Mouse (Mus musculus) retina, adult 2 months (tissue): Measurements from ENCODE around the gene Birc7.

Source experiments
- DNase-seq: peaks from one replicate; pipeline ENCODE4 v3.0.0-alpha.2; 2012; ENCODE audit warnings: low read depth, low spot score

Birc7 gene

DNA sequence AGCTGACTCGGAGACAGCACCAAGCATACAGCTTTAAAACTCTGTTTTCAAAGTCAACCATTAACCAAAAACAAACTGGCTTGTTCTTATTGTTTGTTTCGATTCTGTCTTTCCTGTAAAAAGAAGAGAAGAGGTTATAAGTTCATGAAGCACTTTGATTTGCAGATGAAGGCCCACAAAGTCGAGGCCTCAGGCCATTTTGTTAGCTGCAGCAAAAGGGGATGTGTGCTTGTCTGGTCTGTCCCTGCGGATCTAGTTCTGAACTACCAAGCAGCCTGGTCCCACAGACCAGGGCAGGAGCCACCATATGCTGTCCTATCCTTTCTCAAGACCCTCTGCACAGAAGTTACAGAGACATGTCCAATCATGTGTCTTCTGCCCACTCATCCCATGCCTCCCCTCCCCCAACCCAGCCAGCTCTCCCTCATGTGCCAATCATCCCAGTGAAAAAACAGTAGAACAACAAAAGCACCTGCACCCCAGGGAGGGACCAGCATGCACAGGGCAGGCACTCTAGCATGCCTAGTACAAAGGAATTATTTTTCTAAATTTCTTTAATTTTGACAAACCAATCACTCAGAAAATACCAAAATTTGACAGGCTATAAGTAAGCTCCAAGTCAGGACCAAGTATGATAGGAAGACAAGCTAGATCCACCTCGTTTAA is 23.1 kb upstream of the Birc7 start:
- no peak for DNase-seq

DNA sequence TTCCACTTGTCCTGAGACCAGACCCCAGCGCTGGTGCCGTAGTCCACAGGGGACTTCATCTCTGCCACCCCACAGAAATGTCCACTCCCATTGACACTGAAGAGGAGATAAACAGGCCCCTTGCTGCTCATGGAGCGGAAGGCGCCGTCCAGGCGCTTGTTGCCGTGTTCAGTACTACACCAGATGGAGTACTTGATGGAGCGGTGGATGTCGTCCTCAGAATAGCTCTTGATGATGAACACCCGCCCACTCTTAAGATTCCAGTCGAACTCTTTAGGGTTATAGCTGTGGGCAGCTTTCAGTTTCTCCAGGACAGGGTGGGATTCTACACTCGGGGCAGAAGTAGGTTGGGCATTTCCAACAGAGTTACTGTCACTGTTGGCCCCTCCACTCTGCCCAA is 17.9 kb upstream of the Birc7 start:
- no peak for DNase-seq

DNA sequence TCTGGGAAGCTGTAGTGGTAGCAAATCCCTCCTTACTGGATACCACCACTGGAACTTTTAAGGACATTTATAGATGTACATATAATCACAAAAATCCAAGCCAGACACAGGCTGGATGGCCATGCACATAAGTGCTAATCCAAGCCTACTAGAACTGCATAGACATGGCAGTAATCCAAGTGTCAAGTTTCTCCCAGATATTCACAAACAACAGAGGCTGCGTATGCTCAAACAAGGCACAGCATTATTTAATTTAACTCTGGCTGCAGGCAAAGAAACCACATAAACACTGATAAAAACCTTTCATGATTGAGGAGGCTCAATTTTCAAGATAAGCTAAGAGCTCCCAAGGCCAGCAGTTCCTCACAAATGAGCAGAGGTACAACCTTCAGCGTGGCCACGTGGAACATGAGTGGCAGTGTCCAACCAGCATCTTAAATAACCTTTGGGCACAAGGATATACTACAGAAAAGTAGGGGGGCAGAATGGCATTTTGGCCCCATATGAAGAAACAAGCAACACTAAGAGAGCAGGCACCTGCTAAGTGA is 12.9 kb upstream of the Birc7 start:
- DNase-seq: no peak

DNA sequence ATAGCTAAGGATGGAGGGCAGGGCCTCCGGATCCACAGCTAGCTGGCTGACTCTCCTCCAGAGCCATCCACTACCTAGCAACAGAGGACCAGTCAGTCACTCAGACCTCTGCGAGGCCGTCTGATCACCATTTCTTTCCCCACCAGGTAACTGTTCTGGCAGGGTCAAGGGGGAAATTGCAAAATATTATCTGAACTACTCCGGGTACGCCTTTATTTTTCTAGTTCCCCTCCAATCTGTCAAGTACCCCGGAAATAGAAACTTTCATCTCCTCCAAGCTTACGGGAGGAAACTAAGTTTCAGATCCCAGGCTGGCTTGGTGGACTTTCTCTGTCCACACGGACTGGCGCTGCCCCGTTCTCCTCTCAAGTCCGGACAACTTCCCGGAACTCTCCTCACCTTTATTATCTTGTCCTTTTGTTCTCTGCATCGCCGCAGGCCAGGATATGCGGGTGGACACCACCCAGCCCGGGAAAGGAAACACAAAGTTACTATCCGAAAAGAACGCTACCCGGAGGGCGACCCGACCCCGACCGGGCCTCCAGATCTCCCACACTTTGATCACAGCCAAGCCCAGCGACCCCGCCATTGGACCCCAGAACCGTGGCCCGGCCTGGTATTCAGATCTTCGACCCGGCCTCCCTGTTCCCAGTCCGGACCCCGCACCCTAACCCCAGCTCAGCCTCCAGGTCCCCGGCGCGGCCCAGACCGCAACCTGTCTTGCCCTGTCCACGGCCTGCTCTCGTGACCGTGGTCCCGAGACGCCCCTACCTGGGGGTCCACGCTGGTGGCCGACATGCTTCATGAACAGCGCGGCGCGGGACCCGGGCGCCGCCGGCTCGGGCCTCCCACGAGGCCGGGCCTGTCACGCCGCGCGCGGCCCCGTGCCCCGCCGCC is 8.7 kb upstream of the Birc7 start:
- no peak for DNase-seq

DNA sequence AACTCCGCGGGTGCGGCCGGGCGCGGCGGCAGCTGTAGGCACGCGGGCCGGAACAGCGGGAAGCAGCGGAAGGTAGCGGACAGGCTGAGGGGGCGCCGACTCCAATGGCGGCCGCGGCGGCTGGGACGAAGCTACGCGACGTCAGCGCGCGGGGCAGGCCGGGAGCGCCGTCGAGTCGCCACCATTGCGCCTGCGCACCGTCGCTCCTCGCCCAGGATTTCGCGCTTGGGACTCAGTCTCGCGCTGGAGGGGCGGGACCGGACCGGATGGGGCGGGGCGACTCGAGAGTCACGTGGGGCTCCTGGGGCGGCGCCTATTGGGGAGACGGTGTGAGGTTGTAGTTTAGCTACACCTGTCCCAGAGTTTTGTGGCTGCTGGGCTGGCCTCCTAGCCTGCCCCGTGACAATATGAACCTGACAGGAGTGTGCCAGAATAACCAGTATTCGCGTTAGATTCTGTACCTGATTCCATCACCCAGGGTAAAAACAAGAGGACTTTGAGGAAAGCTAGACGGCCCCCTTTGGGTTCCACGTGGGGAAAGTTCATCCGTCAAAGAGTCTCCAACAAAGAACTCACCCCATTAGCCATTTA is 7.9 kb upstream of the Birc7 start, which contains the start of gene Ythdf1:
TSS of gene Ythdf1 (minus strand) at position 140 of the 591 bp plus-strand sequence.
- DNase-seq: peak; percentile 91

DNA sequence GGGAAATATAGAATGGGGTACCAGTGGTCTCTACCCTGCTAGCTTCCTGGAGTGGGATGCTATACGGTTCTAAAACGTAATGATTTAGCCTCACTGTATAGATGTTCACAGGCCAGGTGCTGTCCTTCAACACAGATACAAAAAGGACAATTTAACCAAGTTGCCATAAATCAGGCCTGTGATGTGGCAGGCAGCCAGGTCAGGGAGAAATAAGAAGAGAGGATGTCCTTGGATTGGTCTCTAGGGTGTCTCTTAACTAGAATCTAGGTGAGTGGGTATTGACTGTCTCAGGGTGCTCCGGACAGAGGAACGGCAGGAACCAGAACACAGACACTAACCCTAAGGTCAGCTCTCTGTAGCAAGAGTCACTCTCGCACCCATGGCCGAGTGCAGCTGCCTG is 6.1 kb upstream of the Birc7 start:
- DNase-seq: no peak

DNA sequence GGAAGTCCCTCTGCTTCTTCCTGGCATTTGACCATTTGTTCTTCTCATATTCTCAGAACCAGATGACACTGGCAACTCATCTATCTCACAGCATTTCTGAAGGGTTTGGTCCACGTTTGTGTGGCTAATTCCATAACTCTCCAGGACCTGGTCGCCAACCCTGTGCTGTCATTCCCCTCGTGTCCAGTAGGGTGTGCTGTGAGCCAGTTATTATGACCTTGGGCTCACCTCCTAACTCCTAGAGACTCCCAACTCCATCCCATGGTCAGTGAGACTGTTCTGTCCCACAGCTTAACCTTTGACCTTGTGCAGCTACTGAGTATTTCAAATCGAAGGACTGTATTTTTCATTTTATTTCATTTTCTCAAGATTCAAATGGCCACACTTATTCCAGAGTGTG is 3.6 kb upstream of the Birc7 start:
- peak; percentile 39 for DNase-seq

DNA sequence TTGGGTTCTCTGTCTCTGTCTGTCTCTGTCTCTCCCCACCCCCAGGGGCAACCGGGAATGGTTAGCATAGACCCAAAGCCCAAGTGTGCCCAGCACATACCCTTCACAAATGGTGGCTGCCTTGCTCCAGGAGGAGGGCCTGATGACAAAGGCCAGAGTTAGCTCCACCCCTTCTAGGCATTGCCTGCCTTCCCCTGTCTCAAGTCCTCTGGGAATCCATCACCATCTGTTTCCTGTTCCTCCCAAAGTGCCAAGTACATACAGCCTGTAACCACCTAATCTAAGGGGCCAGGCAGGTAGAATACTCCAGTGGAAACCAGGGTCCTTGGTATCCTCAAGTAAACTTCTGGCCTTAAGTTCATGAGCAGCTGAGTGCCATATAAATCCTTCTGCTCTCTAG is 3.6 kb downstream of the Birc7 start:
- DNase-seq: no peak

DNA sequence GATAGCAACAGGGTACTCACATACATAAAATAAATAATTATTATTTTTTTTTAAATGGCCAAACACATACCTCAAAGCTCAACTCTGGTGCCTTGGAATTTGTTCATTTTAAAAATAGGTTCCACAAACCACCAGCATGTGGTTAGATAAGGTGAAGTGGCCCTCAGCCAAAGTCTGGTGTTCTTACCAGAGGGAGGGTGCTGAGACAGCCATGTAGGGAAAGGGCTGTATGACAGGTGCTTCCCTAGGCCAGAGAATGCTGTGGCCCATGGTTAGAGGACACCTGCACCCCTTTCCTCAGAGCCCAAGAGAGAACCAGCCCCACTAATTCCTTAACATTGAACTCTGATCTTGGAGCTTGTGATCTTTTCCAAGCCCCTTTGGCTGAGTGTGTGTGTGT is 11.4 kb downstream of the Birc7 start:
- DNase-seq: no peak

DNA sequence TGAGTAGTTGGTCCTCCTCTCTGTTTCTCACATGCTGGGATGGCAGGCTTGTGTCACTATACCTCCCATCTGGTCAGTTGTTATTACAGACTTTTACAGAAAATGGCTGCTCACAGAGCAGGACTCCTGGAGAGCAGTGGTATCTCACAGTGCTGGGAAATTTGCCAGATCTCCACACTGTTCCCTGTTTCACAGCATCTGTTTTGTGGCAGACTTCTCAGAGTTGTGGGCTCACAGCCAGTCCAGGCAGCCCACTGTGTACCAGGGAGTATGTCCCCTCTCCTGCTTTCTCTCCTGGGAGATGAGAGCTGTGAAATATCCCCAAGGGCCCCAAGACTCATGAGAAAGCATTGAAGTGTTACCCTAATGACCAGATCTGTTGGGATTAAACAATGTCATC is 13.0 kb downstream of the Birc7 start:
- no peak for DNase-seq

DNA sequence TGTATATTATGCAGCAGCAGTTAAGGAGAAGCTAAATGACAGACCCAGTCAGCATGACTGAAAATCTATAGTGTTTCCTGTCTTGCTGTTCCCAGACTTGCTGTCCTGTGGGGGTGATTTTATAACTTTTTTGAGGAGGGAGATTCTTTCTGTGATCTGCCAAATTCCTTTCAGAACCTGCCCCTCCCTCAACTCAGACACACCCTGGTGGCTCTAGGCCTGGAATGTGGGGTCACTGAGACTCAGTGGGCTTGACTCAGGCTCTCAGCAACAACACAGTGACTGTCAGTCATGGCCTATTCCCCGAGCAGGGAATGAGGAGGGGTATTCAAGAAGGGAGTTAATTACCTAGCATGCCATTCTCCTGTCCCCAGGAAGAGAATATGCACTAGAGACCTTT is 21.1 kb downstream of the Birc7 start:
- no peak for DNase-seq

DNA sequence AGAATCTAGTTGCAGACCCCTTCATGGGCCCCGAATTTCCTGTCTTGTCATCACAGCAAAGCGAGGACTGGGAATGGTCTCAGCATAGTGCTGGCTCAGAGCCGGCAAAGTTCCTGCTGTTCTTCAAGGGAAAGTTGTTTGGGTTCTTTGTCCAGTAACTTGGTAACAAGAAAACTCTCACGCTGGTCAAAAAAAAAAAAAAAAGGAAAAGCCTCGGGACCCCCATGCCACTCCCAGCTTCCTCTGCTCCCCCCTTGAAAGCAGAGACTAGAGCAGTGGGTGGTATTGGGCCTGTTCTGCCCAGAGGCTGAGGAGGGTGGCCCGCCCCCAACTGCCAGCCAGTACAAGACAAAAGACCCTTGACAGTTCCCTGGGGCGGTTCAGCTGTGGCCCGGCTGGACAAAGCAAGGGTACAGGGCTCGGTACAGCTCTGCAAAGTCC is 23.9 kb downstream of the Birc7 start:
- no peak for DNase-seq

DNA sequence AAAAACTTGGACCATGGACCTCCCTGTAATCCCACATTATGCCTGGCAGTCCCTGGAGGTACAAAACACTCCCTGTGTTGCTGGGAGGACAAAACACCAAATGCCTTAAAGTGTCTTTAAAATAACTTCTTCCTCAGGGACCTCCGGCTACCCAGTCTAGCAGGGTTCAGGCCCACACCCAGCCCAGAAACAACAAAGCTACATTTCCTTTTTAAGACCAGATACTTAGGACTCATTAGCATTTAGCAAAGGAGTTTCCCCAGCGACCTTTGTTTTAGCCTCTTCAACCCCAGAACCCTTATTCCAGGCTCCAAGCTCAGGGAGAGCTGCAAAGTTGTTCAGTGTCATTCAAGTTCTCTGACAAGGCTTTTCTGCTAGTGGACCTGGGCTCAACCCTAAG is 24.8 kb downstream of the Birc7 start:
- DNase-seq: no peak

DNA sequence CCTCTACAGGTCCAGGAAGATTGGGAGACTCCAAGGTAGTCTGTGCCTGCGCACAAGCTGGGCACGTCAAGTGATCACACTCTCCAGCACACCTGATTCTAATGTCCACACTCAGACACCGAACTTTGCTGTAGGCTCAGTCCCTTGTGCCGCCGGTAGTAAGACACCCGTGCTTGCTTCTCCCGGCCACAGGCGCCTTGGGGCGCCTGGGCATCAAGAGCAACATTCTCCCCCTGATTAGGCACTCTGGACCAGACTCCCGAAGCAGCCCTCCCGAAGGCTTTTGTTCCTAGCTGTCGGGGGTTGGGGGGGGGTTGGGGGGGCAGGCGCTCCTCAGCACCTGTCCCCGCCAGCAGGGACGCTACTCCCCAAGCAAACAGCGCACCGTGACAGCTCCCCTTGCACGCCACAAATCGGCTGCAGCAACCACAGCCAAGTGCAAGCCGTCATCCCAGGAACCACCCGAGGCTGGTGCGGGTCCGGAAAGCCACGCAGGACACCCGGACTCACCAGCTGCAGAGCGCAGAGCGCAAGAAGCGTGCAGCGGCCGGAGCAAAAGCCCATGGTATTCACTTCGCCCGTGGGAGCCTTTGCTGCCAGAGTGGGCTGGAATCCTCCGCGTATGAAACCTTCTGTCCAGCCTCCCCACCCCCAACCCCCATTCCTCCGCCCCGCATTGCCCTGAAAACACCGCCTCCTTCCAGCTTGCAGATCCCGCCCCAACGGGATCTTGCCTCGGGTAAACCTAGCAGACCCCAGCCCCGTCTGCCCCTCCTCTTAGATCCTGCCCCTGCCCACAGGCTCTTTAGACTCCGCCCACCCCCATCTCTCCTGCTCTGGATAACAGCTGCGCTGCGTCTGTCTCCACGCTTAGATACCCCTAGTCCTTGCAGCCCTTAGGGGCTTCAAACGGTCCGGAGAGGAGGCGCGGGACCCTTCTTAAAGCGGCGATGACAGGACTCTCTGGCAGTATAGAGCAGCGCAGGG is 25.5 kb downstream of the Birc7 start, which contains the start of gene Nkain4:
TSS of gene Nkain4 (minus strand) at position 639 of the 987 bp plus-strand sequence.
- peak; percentile 37 for DNase-seq

DNA sequence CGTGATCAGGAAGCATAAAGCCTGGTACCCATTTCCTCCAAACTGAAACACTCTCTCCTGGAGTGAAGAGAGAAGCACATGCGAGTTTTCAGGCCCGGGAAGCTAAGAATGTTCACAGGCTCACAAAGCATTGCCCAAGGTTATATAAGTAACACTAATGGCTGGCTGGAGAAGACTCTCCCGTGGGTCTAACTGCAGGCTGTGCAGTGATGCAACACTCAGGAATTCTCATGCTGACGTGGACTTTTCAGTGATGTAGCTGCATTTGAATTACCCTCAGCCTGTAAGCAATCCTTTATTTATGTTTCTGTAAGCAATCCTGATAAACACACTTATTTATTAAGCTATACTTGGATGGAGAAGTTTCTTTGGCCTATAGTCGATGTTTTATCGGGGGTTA is 30.8 kb downstream of the Birc7 start:
- no peak for DNase-seq

DNA sequence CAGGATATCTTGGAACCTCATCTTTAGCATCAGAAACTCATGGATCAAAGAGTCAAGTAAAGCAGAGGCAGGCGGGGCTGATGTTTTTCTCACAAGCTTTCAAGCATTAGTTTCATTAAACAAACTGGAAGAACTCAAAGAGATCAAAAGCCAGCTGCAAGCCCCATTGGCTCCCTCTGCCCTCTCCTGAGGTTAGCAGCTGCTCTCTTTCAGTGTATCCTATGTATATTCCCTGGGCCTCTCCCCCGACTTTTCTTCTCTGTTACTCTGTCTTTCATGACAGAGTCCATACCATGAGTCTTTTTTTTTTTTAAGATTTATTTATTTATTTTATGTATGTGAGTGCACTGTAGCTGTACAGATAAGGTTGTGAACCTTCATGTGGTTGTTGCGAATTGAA is 31.4 kb downstream of the Birc7 start:
- DNase-seq: no peak

DNA sequence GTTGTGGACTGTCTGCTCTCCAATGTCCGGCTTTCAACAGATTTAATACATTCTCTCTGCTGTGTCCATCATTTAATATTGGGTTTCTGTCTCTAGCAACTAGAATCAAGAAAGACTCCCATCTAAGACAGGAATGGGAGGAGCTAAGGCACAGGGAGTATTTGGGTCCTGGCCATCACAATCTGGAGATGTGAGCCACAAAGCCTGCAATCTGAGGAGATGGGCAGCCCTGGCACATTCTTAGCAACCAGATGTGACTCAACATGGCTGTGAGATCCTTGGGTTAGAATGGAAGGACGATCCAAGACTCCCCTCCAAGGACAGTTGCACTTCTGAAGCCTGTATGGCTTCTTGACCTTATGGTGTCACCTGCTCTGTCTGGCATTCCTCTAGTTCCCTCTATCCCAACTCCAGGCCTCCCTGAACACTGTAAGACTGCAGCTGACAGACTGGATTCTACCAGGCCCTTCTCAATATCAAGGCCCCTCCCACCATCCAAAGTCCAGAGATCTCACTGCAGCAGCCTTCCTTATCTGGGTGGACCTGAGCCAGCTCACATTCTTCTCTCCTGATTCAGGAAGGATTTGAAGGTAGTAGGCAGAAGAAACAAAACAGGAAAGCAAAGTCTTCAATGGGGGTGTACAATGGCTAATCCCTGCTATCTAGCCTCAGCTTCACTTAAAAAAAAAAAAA is 33.9 kb downstream of the Birc7 start:
- DNase-seq: no peak

DNA sequence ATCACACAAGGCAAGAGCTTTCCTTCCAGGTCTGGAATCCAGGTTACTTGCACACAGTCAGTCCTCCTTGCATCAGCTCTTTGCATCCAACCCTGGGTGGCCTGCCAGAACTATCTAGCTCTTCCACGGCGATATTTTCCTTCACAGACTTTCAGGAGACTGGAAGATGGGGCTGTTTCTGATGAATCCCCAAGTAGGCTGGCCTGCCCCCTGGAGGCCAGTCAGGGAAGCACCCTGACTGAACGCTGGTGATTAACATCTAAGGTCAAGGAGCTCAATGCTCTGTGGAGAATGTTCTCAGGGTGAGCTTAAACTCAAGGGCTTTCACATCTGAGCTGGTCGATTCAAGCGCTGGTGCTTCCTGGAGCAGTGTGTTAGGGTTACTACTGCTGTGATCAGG is 35.1 kb downstream of the Birc7 start:
- peak; percentile 36 for DNase-seq

DNA sequence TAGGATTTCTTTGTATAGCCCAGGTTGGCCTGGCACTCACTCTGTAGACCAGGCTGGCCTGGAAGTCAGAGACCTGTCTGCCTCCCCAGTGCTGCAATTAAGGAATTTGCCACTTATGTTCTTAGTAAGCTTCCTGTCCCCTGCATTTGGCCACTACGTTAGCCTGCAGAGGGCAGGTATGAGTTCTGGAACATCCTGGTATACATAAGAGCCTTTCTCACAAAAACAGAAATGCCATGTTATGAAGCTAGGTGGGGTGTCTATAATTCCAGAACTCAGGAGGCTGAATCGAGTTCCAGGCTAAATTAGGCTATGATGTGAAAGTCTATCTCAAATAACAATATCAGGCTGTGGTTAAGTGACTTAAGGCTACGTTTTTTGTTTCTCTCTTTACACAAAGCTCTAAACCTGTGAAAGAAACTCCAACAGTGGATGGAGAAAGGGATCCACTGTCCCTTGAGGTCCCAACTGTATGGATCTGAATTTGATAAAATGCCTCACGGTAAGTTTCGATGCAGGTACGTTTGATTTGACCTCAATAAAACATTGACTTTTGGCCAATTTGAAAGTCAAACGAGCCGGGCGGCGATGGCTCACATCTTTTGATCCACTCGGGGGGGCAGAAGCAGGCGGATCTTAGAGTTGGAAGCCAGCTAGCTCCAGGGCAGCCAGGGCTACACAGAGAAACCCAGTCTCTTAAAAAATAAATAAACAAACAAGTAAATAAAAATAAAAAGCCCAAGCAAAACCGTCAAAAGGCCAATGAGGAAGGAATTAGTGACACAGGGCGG is 37.5 kb downstream of the Birc7 start:
- no peak for DNase-seq
